Mouse (Mus musculus) neural tube, embryonic 13.5 days (tissue): Measurements from ENCODE around the gene Nkain2. TPM values are rescaled to one million over a fixed set of nuclear protein-coding genes. Genes with fewer than 3 reads are reported as not detected.
"Not testable (repeated sequence)": the region's sequence is repeated elsewhere in the genome, so short reads cannot be mapped to it uniquely, and the experiment has no call there.

Experiments used
- ATAC-seq: fragments of 200-750 bp; cut with Nextera tagmentation; 2 replicates; pipeline ENCODE4 v1.8.0; 2017; ENCODE audit warnings: low read depth, mild to moderate bottlenecking, moderate TSS enrichment, moderate library complexity
- H3K27ac ChIP-seq: fragments of 300-500 bp; sonication (generic); replicated peaks from 2 replicates; pipeline ENCODE4 v1.5.1; 2015; ENCODE audit warnings: moderate library complexity, mild to moderate bottlenecking, inconsistent platforms
- H3K27me3 ChIP-seq: fragments of 300-500 bp; sonication (generic); 2 replicates; pipeline ENCODE4 v1.6.1; 2015; ENCODE audit warnings: mild to moderate bottlenecking, inconsistent platforms
- H3K36me3 ChIP-seq: fragments of 300-500 bp; sonication (generic); 2 replicates; pipeline ENCODE4 v1.6.1; 2015; ENCODE audit warnings: mild to moderate bottlenecking, inconsistent platforms
- H3K4me1 ChIP-seq: fragments of 300-500 bp; sonication (generic); replicated peaks from 2 replicates; pipeline ENCODE4 v1.6.1; 2015; ENCODE audit warnings: inconsistent platforms
- H3K4me2 ChIP-seq: fragments of 300-500 bp; sonication (generic); 2 replicates; pipeline ENCODE4 v1.6.1; 2015; ENCODE audit warnings: inconsistent platforms, mild to moderate bottlenecking, moderate library complexity
- H3K4me3 ChIP-seq: fragments of 300-500 bp; sonication (generic); 2 replicates; pipeline ENCODE4 v1.5.1; 2015; ENCODE audit warnings: mild to moderate bottlenecking, inconsistent platforms
- H3K9ac ChIP-seq: fragments of 300-500 bp; sonication (generic); 2 replicates; pipeline ENCODE4 v1.6.1; 2015; ENCODE audit warnings: moderate library complexity, mild to moderate bottlenecking, inconsistent platforms
- H3K9me3 ChIP-seq: fragments of 300-500 bp; sonication (generic); 2 replicates; pipeline ENCODE4 v1.6.1; 2016; ENCODE audit warnings: inconsistent platforms
- WGBS: fragments of 180-500 bp; shearing (Covaris S2); methylation state at CpG from one replicate; pipeline ENCODE4 v1.1.7; 2015; 5-methylcytosine and 5-hydroxymethylcytosine counted together
- polyA plus RNA-seq: library from polyadenylated mRNA; unstranded; fragments of >200 nt; fragmentation: Nextera tagmentation; extraction: Ambion mirVana; gene quantifications from 2 replicates; pipeline ENCODE4 v1.2.1, GENCODE M21; 2015

Gene Nkain2
- polyA plus RNA-seq, 1 experiment from 2014 or later: 11.2 TPM

DNA sequence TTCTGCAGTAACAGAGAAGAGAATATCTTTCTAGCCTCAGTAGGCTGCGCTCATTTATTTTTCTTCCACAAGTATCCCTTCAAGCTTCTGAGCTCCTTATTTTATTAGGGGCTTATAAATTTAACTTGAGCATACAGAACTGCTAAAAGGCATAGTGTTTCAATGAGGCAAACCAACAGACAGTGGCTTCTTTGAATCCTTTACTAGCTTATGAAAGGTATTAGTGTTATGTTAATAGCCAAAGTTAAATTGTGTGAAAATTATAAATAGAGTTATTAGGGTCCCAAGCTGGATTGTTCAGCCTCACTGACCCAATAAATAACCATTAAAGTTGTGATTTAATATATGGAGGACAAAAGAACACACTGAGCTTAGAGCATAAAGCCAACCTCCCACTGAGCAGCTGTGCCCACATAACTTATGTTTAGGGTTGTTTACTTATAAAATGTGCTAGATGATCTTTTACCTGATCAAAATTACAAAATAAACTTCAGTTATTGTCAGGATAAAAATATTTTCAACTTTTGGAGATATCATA, 889.0 kb downstream of the Nkain2 start:
- Histone ChIP-seq H3K27ac (no peak overlapping the region), H3K4me3 (no peak overlapping the region), H3K9ac (no peak overlapping the region), H3K27me3 (no peaks in the 10 kb centered on the region), H3K4me1 (peaks cover 4% of the 10 kb centered on the region; the same call in 1 of the 2 replicates), H3K4me2 (no peak overlapping the region), H3K36me3 (no peaks in the 10 kb centered on the region), H3K9me3 (no peaks in the 10 kb centered on the region)
- 33% methylated on average over 1 of the region's 1 CpGs for WGBS
- no peak for ATAC-seq

DNA sequence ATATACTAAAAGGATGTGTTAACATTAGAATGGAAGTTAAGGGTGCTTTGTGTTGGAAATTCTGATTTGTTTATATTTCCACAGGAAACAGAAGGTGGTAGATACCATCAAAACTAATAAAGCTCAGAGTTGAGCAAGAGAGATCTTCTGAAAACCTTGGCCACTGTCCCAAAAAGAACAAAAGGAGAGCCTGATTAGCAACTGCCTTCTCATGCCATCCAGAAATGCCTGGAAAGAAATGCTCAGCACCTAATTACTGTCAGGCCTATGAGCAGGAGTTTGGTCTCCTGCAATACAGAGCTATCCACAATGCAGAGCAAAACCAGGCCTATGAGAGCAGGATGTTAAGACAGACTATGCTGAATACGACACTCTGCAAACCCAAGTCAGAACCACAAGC, 897.1 kb downstream of the Nkain2 start:
- no peak for ATAC-seq
- no peak overlapping the region for H3K9ac ChIP-seq
- H3K4me3 ChIP-seq: no peak overlapping the region
- no peak overlapping the region for H3K27ac ChIP-seq
- H3K4me2 ChIP-seq: no peak overlapping the region
- no peaks in the 10 kb centered on the region for H3K9me3 ChIP-seq
- H3K36me3 ChIP-seq: no peaks in the 10 kb centered on the region
- H3K27me3 ChIP-seq: no peaks in the 10 kb centered on the region
- 88% methylated on average over 1 of the region's 1 CpGs for WGBS
- H3K4me1 ChIP-seq: no peaks in the 10 kb centered on the region

DNA sequence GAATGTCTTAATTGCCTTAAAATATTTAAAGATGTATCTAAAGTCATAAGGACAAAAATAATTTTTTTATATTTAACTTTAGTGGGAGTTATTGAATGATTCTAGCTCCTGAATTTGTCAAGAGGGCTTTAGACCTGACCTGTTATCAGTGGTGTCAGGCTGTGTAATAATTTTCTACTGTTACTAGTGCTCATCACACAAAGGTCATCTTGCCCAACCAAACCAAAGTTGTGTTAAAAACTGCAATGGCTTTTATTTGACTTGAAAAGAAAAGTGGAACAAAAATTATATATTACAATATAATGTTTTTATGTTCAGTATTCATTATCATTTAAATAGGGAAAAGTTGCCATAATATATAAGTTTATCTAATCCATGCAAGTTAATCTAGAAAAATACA, 911.9 kb downstream of the Nkain2 start:
- no peak overlapping the region for H3K4me3 ChIP-seq
- no peaks in the 10 kb centered on the region for H3K27me3 ChIP-seq
- H3K4me2 ChIP-seq: no peak overlapping the region
- H3K27ac ChIP-seq: no peak overlapping the region
- no peaks in the 10 kb centered on the region for H3K36me3 ChIP-seq
- no peaks in the 10 kb centered on the region for H3K4me1 ChIP-seq
- H3K9ac ChIP-seq: no peak overlapping the region
- no peak for ATAC-seq
- no peaks in the 10 kb centered on the region for H3K9me3 ChIP-seq

DNA sequence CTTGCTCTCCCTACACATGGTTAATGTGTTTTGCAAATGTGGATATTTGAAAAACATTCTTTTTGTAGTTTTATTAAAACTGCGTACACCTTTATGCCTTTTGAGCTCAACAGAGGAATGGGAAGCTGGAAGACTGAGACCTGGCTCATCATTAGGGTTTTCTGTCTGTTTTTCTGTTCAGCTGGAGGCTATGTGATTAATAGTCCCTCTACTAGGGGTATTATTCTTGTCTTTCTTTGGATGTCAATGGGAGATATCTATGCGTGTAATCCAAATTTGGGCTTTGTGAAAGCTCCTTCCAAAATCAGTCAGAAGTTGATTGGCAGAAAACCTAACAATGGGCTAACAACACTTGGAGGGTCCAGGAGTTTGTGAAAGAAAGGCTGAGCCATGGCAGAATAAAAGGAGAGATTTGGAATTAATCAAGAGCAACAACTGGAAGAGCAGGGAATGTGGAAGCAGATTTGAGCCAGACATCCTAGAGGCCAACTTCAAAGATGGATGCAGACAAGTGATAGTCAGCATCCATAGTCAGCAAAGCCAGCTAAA, 943.0 kb downstream of the Nkain2 start:
- H3K36me3 ChIP-seq: no peaks in the 10 kb centered on the region
- H3K9me3 ChIP-seq: no peaks in the 10 kb centered on the region
- H3K4me3 ChIP-seq: no peak overlapping the region
- ATAC-seq: no peak
- 58% methylated on average over 2 of the region's 2 CpGs for WGBS
- H3K27ac ChIP-seq: no peak overlapping the region
- H3K9ac ChIP-seq: no peak overlapping the region
- no peak overlapping the region for H3K4me2 ChIP-seq
- no peaks in the 10 kb centered on the region for H3K4me1 ChIP-seq
- H3K27me3 ChIP-seq: no peaks in the 10 kb centered on the region

DNA sequence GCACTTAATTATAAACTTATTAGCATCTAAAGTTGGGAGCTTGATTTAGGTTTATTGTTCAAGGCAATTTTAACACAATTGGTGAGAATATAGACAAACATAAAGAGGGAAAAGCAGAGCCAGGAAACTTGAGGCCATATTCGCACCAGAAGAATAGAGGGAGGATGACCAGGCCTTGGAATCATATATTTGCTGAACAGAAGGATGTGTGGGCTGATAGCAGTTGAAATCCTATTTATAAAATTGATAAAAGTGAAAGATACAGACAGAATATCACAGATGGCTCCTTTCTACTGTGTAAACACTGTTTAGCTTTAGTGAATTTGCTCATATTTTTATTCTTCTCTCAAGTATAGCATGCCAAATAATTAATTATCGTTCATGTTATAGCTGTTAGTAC, 958.3 kb downstream of the Nkain2 start:
- no peak overlapping the region for H3K4me2 ChIP-seq
- no peak overlapping the region for H3K9ac ChIP-seq
- WGBS: 95% methylated on average over 2 of the region's 2 CpGs
- H3K36me3 ChIP-seq: no peaks in the 10 kb centered on the region
- no peaks in the 10 kb centered on the region for H3K27me3 ChIP-seq
- H3K4me1 ChIP-seq: no peaks in the 10 kb centered on the region
- no peak overlapping the region for H3K27ac ChIP-seq
- no peaks in the 10 kb centered on the region for H3K9me3 ChIP-seq
- ATAC-seq: no peak
- H3K4me3 ChIP-seq: no peak overlapping the region

DNA sequence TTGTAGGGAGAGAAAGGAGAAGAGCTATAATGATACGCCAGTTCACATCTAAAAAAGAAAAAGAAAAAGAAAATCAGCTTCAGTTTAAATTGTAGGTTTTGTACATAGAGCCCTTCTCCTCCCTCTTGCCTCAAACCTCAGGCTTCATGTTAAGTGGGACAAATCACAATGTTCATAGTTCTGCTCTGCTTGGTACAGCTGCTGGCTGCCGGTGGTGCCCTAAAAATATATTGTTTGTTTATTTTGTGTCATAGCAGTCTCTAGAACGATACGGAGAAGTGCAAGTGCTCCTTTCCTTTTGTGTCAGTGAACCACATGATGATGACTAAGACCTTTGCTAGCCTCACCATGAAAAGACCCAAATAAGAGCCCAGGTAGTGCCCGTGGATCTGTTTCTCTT, 962.6 kb downstream of the Nkain2 start:
- Histone ChIP-seq H3K9me3 (no peaks in the 10 kb centered on the region), H3K27me3 (no peaks in the 10 kb centered on the region), H3K36me3 (no peaks in the 10 kb centered on the region), H3K4me1 (no peaks in the 10 kb centered on the region), H3K4me3 (no peak overlapping the region), H3K9ac (no peak overlapping the region), H3K27ac (no peak overlapping the region), H3K4me2 (no peak overlapping the region)
- ATAC-seq: no peak
- 77% methylated on average over 5 of the region's 5 CpGs for WGBS

DNA sequence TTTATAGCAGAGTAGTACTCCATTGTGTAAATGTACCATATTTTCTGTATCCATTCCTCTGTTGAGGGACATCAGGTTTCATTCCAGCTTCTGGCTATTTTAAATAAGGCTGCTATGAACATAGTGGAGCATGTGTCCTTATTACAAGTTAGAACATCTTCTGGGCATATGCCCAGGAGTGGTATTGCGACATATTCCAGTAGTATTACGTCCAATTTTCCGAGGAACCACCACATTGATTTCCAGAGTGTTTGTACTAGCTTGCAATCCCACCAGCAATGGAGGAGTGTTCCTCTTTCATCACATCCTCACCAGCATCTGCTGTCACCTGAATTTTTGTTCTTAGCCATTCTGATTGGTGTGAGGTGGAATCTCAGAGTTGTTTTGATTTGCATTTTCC, 969.4 kb downstream of the Nkain2 start:
- H3K9ac ChIP-seq: not testable (repeated sequence)

DNA sequence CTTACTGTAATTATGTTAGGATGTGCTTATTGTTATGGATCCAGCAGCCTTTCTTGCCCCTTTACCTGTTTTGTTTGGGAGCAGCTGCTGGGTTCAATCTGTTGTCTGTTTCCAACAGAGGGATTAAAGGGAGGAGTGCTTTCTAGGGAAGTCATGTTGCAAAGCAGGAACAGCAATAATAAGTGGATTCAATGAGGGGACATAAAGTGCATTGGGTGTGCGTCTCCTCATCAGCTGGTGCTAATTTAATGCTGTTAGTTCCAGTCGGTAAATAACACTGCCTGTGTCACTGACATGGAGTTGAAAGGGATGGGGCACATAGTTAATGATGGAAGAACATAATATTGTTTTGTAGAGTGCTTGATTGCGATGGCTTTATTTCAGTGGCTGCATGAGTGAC, 982.8 kb downstream of the Nkain2 start:
- WGBS: 22% methylated on average over 3 of the region's 3 CpGs
- Histone ChIP-seq H3K4me3 (no peak overlapping the region), H3K27ac (peak overlapping the region; percentile 46; the same call in 1 of the 2 replicates), H3K4me1 (peaks cover 6% of the 10 kb centered on the region), H3K27me3 (no peaks in the 10 kb centered on the region), H3K9ac (no peak overlapping the region), H3K36me3 (no peaks in the 10 kb centered on the region), H3K4me2 (no peak overlapping the region), H3K9me3 (no peaks in the 10 kb centered on the region)
- peak; percentile 91 for ATAC-seq

More for the DNA sequence above, 969.4 kb downstream of the Nkain2 start:
- H3K4me3 ChIP-seq, H3K4me1 ChIP-seq, H3K27me3 ChIP-seq, H3K27ac ChIP-seq, H3K36me3 ChIP-seq, H3K4me2 ChIP-seq, ATAC-seq, H3K9me3 ChIP-seq: not testable (repeated sequence)
- WGBS: 95% methylated on average over 3 of the region's 3 CpGs

DNA sequence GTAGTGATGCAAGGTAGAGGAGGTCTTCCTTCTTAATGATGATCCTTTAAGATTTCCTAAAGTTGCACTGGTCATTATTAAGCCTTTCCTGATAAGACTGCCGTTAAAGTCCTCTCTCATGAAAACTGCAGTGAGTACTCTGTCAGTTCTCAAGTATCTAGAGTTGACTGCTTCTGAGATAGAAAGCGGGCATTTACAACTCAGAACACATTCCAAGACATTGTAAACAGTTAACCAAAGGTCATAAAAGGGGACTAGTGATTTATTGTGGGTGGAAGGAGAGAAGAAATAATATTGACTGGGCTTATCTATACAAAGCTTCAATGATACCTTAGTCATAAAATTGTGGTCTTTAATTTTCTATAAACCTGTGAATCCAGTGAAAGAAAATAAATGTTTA, 990.8 kb downstream of the Nkain2 start:
- H3K9me3 ChIP-seq: no peaks in the 10 kb centered on the region
- H3K4me3 ChIP-seq: no peak overlapping the region
- ATAC-seq: no peak
- no peak overlapping the region for H3K9ac ChIP-seq
- H3K27ac ChIP-seq: no peak overlapping the region
- WGBS: 34% methylated on average over 2 of the region's 2 CpGs
- no peaks in the 10 kb centered on the region for H3K4me1 ChIP-seq
- no peaks in the 10 kb centered on the region for H3K27me3 ChIP-seq
- H3K4me2 ChIP-seq: no peak overlapping the region
- H3K36me3 ChIP-seq: no peaks in the 10 kb centered on the region

DNA sequence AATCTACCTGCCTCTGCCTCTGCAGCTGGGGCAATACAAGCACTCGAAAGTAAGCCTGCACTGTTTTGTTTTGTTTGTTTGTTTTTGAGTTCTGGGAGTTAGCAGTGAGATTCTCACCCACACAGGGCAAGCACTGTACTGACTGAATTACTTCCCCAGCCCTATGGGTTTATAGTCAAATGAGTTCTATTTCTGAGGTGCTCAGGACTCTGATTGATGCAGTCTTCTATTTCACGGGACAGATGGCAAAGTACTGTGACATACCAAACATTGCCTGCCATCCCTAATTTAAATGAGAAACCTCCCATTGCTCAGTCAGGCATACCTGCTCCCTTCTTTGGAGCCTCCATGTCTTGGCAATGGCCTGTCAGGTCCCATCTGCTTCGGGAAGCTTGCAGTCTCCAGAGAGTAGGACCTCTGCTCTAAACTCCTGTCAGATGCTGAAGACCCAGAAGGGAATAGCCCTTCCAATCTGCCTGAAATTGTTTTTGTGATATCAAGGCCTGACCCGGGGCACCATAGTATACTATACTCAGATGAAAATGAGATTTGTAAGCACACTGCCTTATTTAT, 1016.9 kb downstream of the Nkain2 start:
- peak; percentile 90 for ATAC-seq
- Histone ChIP-seq H3K4me2 (no peak overlapping the region), H3K4me1 (peaks cover 9% of the 10 kb centered on the region; the same call in 1 of the 2 replicates), H3K4me3 (no peak overlapping the region), H3K27me3 (no peaks in the 10 kb centered on the region), H3K9ac (no peak overlapping the region), H3K36me3 (no peaks in the 10 kb centered on the region), H3K9me3 (no peaks in the 10 kb centered on the region), H3K27ac (peak overlapping the region; percentile 7; the same call in 1 of the 2 replicates)
- 36% methylated on average over 4 of the region's 4 CpGs for WGBS

DNA sequence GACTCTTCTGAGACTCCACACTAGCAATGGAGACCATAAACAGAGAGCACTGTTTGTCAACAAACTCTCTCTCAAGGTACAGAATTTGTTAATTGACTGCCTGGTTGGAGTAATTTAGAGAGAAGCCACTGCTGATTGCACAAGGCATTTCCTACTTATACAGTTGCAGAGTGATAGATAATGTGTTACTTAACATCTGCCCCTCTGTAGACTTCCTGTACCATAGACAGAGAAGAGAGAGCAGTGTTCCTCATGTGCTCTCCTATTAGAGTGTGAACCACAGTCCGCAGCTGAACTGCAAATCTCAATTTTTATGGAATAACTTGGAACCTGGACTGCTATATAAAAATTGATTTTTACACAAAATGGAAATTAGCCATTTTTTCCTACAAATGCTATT, 1022.0 kb downstream of the Nkain2 start:
- no peaks in the 10 kb centered on the region for H3K27me3 ChIP-seq
- no peak overlapping the region for H3K4me3 ChIP-seq
- peaks cover 2% of the 10 kb centered on the region; the same call in 1 of the 2 replicates for H3K4me1 ChIP-seq
- no peaks in the 10 kb centered on the region for H3K36me3 ChIP-seq
- no peak for ATAC-seq
- no peak overlapping the region for H3K9ac ChIP-seq
- H3K9me3 ChIP-seq: no peaks in the 10 kb centered on the region
- H3K27ac ChIP-seq: no peak overlapping the region
- no peak overlapping the region for H3K4me2 ChIP-seq
- WGBS: 98% methylated on average over 1 of the region's 1 CpGs

DNA sequence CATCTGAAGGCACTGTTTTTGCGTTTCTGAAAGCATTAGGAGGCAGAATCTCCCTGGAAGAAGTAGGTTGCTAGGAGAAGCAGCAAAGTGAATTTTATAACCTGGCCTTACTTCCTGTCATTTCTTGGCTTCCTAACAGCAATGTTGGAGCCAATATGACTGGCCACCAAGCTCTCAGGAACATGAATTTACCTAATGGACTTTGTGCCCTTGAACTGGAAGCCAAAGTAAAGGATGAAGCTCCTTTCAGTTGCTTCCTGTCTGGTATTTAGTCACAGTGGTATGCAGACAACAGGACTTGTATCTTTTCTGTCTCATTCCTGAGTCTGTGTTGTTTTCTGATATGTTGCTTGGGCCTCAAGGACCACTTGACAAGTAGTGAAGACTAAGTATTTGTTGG, 1063.2 kb downstream of the Nkain2 start:
- Histone ChIP-seq H3K9ac (no peak overlapping the region), H3K4me2 (no peak overlapping the region), H3K27me3 (no peaks in the 10 kb centered on the region), H3K4me1 (no peaks in the 10 kb centered on the region), H3K4me3 (no peak overlapping the region), H3K36me3 (no peaks in the 10 kb centered on the region), H3K9me3 (no peaks in the 10 kb centered on the region), H3K27ac (no peak overlapping the region)
- WGBS: 87% methylated on average over 1 of the region's 1 CpGs
- no peak for ATAC-seq

DNA sequence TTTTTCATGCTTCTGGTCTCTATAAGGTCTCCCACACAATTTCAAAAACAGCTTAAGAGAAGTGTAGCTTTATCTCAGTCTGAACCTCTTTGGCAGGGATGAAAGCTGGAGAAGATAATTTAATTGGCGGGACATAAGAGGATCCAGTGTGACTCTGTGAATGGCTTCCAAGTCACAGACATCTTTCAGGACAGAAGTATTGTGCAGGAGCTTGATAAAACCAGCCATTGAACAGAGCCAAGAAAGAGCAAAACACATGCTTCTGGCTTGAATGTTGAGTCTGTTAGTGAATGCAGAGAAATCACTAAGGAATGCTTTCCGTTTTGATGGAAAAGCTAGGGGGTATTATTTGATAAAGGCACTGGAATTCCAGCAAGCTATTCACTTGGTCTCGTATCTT, 1077.7 kb downstream of the Nkain2 start:
- no peak for ATAC-seq
- H3K27me3 ChIP-seq: no peaks in the 10 kb centered on the region
- no peaks in the 10 kb centered on the region for H3K36me3 ChIP-seq
- H3K4me1 ChIP-seq: no peaks in the 10 kb centered on the region
- no peak overlapping the region for H3K9ac ChIP-seq
- H3K9me3 ChIP-seq: no peaks in the 10 kb centered on the region
- no peak overlapping the region for H3K27ac ChIP-seq
- 64% methylated on average over 3 of the region's 3 CpGs for WGBS
- no peak overlapping the region for H3K4me3 ChIP-seq
- no peak overlapping the region for H3K4me2 ChIP-seq
